Mouse (Mus musculus) cerebellum, adult 18-20 months (tissue): ENCODE results near the gene Vmn2r87.
A peak's percentile ranks its signal among the peaks of the same experiment; 100 is the strongest.
"Not testable (repeated sequence)": the region's sequence is repeated elsewhere in the genome, so short reads cannot be mapped to it uniquely, and the experiment has no call there.

Source experiments
- DNase-seq, 2 experiments: peaks; one replicate each; pipeline ENCODE4 v3.0.0; 2021

Gene Vmn2r87

DNA sequence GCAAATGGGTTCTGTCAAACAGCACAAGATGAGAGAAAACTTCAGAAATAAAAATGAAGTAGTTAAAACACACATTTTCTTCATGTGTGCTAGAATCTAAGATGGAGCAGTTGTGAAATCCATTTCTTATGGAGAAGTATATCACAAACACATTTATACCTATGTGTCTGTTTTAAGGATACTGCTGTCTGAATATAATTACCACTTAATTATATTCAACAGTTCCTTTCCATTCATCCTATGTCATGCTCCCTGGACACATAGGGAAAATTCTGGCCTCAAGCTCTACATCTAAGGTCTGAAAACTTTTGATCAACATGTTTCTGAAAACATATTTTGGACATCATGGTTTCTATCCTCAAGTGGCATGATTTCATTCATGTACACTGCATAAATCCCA lies at the start of gene Vmn2r87:
Vmn2r87 (minus strand) TSS at position 101 of the 400 bp plus-strand sequence.
- DNase-seq = no peak

DNA sequence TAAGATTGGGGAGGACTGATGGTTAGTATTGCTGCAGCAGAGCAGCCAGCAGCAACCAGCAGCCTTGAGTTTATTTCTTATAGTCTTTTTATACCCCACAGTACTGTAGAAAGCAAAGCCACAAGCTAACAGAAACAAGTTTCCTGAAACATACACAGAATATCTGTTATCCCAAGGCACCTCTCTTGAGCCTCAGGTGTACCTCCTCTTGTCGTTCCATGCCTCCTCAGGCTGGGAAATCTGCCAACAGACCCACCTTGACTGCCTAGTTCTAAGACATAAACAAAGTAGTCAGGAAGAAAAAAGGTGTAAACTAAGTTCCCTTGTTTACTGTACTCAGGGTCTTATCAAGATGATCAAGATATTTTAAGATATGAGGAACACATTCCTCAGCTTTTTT lies 47.1 kb upstream of the Vmn2r87 start:
- DNase-seq = not testable (repeated sequence)

DNA sequence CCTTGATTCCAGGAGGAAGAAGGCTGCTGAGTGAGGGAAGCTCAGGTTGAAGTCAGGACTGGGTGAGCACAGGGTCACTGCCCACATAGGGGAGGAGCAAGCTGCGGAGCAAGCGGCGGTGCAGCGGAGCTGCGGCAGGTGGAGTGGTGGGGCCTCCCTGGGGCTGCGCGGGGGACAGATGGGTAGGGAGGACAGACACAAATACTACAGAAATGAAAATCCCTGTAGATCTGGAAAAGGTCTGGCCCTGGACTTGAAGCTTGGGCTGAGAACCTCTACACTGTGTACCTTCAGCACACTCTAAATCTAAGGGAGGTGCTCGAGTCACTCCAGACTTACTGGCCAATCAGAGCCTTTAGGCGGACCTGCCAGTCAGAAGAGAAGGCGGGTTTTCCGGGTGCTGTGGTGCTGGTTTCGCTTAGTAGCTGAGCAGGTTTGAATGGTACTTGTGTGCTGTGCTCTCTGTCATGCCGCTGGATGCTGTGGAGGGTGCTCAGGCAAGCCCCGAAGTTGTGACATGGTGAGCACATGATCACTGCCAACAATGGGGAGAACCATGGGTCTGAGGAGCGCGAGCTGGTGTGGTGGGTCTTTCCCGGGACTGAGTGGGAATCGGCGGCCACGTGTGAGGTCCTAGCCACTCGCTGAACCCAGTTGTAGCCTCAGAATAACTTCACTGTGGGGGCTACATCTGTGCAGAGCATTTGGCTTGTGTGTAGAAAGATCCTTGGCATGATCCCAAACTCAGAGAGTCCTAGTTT lies 44.9 kb upstream of the Vmn2r87 start:
- DNase-seq = peak; percentile 82 to 87

DNA sequence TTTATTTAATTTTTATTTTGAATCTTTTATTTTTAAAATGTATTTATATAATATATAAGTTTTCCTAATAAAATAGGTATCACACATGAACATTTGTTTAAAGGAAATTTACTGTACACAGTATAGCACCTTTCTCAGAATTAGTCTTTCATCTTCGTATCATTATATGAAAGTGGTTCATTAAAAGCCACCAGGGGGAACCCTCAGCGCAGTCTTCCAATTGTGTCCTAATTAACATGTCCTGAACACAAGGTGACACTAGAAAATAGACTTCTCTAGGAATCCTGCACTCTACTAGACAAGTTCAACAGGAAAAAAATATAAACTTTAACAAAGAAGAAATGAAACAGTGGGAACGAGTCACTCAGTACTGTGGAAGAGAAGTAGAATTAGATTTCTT lies 38.9 kb upstream of the Vmn2r87 start:
- DNase-seq = peak in 1 of 2 experiments; percentile 10

DNA sequence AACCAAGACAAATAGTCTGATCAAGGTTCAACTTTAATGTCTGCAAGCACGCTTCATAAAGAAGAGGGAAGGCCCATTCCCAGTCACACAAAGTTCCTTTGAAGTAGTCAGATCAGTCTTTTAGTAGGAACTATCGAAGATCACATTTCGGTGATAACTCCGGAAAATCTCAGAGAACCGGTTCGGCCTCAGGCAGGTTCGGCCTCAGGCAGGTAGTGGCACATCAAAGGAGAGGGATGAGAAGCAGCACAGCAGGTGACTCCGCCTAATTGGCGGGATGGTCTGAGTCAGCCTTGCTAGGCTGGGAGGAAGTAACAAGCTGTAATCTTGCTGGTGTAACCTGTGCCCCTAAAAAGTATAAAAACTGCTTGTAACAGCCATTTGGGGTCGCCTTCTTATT lies 30.7 kb upstream of the Vmn2r87 start:
- no peak for DNase-seq

DNA sequence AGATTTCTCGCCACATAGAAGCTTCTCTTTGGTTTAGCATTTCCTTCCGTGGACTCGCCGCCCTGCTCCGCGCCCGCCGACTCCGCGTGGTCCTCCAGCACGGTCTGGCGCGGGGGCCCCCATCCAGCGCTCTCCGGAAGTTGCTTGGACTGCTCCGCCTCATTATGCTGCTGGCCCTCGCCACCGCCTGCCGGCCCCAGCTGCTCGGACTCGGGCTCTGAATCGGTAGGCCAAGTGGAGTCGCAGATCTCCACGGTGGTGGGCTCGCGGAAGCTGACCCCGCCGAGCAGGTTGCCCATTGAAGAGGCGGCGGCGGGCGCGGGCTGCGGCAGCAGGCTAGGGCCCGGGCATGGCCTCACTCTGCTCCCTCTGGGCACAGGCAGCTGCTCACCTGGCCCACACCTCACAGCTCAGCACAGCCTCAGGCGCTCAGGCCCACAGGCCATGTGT lies 26.9 kb downstream of the Vmn2r87 start:
- DNase-seq = peak in 1 of 2 experiments; percentile 1

DNA sequence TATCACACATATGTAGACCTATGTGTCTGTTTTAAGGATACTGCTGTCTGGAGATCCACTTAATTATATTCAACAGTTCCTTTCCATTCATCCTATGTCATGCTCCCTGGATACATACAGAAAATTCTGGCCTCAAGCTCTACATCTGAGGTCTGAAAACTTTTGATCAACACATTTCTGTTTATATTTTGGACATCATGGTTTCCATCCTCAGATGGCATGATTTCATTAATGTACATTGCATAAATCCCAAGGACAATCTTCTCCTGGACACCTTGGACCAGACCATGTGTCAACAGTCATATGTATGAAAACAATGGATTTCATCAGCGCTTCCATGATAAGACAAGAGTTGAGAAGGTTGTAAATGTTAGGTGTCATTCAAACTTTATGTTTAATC lies 41.2 kb downstream of the Vmn2r87 start, which contains the start of gene Vmn2r86:
Vmn2r86 (minus strand) TSS at position 101 of the 400 bp plus-strand sequence.
- DNase-seq = not testable (repeated sequence)

DNA sequence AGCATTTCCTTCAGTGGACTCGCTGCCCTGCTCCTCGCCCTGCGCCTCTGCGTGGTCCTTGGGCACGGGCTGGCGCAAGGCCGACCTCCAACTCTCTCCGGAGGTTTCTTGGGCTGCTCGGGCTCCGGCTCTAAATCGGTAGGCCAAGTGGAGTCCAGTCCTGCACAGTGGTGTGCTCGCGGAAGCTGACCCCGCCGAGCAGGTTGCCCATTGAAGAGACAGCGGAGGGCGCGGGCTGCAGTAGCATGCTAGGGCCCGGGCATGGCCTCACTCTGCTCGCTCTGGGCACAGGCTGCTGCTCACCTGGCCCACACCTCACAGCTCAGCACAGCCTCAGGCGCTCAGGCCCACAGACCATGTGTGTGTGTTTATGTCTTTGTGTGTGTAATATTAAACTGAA lies 52.4 kb downstream of the Vmn2r87 start:
- DNase-seq = no peak

DNA sequence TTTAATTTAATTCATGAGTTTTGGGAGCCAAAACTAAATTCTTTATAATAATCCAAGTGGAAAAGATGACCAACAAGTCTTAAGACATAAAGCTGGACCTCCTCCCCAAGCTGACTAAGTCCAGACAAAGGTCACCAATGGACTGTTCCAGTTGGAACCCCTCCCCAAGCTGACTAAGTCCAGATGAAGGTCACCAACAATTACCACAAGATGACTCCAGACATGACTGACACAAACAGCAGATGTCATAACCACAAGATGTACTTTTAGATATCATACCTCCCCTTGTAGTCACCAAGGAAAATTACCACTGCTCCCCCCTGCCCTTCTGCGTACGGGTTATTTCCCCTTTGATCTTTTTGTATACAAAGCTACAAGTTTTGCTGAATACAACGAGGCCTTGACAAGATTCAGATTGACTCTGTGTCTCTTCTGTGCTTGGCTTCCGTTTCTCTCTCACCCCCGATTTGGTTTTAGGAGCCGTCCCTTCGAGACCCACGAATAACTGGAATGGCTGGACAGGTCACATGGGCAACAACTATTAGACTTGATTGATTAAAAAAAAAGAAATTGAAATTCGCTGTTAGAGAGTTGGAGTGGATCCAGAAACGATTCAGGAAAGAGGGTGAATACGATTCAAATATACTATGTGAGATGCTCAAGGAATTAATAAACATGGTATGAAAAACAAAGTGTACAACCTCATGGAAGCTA lies 62.9 kb downstream of the Vmn2r87 start:
- DNase-seq = not testable (repeated sequence)

DNA sequence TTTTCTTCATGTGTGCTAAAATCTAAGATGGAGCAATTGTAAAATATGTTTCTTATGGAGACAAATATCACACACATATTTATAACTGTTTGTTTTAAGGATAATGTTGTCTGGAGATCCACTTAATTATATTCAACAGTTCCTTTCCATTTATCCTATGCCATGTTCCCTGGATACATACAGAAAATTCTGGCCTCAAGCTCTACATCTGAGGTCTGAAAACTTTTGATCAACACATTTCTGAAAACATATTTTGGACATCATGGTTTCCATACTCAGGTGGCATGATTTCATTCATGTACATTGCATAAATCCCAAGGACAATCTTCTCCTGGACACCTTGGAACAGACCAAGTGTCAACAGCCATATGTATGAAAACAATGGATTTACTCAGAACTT lies 67.6 kb downstream of the Vmn2r87 start, which contains the start of gene Vmn2r85:
Vmn2r85 (minus strand) TSS at position 101 of the 400 bp plus-strand sequence.
- DNase-seq = not testable (repeated sequence)

DNA sequence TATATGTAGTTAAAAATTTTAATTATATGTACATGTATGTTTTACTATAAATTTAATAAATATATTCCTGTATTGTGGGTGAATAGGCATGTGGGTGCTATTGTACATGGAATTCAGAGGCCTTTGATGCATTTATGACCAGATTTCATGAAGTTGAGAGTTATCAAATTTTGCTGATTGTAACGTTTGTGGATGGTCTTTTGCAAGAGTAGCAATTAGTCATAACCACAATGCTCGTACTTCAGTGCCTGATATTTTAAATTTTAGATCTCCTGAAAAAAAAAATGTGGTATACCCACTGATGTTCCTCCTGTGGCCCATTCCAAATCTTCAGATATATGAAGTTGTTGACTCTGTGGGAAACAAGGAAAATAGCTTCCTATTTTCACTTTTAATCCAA lies 74.8 kb downstream of the Vmn2r87 start:
- DNase-seq = not testable (repeated sequence)
